Mouse (Mus musculus) kidney, postnatal 10 days (tissue): ENCODE measurements around the gene Pdf.

Experiments
- DNase-seq: peaks from one replicate; pipeline ENCODE4 v3.0.0; 2021; ENCODE audit warnings: mixed read lengths

The Pdf gene

GRCm38 (mm10) chr8:107048061-107048941, at the start of gene Pdf:
Pdf (minus strand) TSS chr8:107048614.
- DNase-seq = peak; percentile 89

DNA sequence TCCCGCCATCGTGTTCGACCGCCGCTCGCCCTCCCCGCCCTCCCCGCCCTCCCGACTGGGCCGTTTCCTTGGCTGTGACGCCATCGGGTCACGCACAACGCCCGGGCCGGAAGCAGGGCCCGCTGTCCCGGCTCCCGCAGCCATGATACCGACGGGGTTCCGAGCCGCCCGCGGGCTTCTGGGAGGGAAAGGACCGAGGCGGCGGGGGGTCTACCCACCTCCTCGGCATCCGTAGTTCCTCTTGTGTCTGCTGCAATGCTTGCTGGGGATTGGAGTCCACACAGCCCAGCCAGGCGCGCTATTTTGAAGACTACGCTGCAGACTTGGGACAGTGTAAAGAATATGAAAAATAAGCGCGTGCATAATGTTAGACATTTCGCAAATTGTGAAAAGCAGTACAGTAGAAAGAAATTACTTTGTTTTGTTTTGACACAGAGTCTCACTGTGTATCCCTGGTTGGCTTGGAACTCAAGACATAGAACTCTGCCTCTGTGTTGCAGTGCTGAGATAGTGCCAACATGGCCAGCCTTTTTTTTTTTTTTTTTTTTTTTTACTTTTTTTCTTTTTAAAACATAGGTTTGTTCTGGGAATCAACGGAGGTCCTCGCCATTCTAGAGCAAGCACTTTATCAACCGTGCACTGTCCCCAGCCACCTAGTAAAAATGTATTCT, 48.1 kb upstream of the Pdf start, which contains the start of gene Terf2:
Terf2 (minus strand) TSS at position 182 of the 671 bp plus-strand sequence.
- peak; percentile 96 for DNase-seq

GRCm38 (mm10) chr8:107095717-107096365, 47.4 kb upstream of the Pdf start:
- DNase-seq = no peak

GRCm38 (mm10) chr8:107090531-107090930, 42.1 kb upstream of the Pdf start:
- DNase-seq = no peak

- no peak for DNase-seq
Observed at GRCm38 (mm10) chr8:107088526-107089063, 40.2 kb upstream of the Pdf start.

- DNase-seq = no peak
Observed at GRCm38 (mm10) chr8:107086018-107086417, 37.6 kb upstream of the Pdf start.

GRCm38 (mm10) chr8:107085358-107085757, 36.9 kb upstream of the Pdf start:
- peak; percentile 27 for DNase-seq

GRCm38 (mm10) chr8:107076239-107076888, 27.9 kb upstream of the Pdf start:
- no peak for DNase-seq

GRCm38 (mm10) chr8:107074128-107074527, 25.7 kb upstream of the Pdf start:
- DNase-seq = no peak

DNA sequence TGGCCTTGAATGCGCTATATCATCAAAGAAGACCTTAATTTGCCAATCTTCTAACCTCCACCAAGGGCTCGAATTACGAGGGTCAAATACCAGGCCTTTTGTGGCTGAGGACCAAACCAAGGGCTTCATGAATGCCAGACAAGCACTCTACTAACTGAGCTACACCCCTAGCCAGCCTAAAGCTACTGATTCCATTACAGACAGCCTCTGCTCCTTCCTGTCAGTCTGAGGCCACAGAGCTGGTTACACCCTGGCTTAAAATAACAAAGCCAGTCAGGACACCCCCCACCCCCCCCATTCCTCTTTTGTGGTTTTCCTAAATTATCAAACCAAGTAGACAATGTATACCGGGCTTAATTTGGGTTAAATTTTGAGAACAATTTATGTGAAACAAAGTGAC, 25.3 kb upstream of the Pdf start:
- DNase-seq = no peak

DNA sequence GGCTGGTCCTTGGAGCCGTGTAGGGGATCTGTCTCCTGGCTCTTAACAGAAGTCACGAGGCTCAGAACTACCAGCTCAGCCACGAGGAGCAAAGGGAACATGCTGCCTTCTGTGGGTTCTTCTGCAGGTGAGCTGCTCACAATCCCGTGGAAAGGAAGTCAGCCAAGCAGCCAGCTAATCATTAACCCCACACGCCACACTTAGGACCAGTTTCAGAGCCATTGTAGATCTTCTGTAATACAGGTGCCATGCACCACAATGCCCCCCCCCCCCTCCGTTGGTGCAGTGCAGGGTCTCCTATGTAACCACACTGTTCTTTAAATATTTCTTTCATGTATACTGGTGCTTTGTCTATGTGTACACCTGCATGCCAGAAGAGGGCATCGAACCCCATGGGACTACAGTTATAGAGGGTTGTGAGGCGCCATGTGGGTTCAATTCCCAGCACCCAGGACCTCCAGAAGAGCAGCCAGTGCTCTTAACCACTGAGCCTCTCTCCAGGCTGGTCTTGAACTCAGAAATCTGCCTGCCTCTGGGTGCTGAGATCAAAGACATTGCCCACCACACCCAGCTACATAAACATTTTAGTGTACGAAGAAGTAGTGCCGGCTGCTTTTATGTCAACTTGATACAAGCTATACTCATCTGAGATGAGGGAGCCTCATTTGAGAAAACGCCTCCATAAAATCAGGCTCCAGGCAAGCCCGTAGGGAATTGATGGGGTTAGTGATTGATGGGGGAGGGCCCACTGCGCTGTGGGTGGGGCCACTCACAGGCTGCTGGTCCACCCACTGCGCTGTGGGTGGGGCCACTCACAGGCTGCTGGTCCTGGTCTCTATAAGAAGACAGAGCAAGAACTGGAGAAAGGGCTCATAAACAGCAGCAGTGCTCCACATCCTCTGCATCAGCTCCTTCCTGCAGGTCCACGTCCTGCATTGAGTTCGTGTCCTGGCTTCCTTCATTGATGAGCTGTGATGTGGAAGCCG, 17.4 kb upstream of the Pdf start, which contains the start of gene Tmed6:
Tmed6 (minus strand) TSS at position 134 of the 986 bp plus-strand sequence.
- DNase-seq = peak; percentile 74

GRCm38 (mm10) chr8:107062613-107063012, 14.2 kb upstream of the Pdf start:
- DNase-seq = no peak

DNA sequence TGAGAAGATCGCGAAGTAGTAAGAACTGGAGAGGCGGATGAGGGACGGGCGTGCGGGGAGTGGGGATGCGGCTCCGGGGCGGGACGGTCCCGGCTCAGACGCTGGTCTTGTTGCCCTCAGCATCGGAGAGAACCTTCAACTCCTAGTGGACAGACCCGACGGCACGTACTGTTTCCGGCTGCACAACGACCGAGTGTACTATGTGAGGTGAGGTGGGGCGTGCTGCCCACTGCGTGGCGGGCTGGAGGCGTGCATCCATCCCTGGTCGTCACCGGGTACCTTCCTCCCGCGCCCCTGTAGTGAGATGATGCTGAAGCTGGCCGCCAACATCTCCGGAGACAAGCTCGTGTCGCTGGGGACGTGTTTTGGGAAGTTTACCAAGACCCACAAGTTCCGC, 8.6 kb upstream of the Pdf start:
- DNase-seq = no peak

DNA sequence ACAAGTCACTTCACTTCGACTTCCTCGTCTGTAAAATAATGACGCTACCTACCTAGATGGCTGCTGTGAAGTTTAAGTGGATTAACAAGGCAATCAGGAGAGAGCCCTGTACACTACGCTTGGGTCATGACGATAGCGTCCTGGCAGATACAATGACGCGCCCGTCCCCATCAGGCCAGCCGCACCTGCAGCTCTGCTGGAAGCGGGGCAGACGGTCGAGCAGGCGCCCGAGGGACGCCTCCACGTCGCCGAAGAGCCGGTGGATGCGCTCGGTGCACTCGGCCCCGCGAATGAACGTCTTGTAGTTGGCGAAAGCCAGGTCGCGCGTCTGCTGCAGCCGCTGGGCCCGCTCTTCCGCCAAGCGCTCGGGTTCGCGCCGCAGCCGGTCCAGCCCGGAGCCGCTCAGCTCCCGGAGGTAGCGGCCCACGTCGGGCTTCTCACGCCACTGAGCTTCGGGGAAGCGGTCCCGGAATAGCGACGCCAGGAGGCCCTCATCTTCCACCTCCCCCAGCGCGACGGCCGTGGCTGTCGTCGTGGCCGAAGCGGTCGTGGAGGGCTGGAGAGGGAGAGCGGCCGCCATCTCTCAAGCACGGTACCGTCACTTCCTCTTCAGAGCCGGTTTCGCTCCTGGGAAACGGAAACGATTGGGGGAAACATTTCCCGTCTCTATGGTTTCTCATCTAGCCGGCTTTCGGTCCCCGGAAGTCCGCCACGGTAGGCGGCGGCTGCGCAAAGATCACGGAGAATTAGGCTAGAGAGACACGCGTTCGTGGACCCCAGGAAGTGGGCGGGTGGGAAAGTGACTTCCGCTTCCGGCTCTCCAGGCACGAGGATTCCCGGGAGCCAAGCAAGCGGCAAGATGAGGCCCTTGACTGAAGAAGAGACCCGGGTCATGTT, 7.9 kb upstream of the Pdf start, which contains the start of the genes Cog8 and Nip7:
Cog8 (minus strand) TSS at position 614 of the 897 bp plus-strand sequence.
Nip7 (plus strand) TSS at position 802 of the 897 bp plus-strand sequence.
- DNase-seq = peak; percentile 97

- no peak for DNase-seq
Observed at GRCm38 (mm10) chr8:107052046-107052445, 3.6 kb upstream of the Pdf start.

GRCm38 (mm10) chr8:107049480-107049879, 1.1 kb upstream of the Pdf start:
- DNase-seq = no peak

GRCm38 (mm10) chr8:107046976-107047375, 1.4 kb downstream of the Pdf start:
- no peak for DNase-seq

- no peak for DNase-seq
Observed at GRCm38 (mm10) chr8:107045478-107045877, 2.9 kb downstream of the Pdf start.

GRCm38 (mm10) chr8:107040632-107041031, 7.8 kb downstream of the Pdf start:
- DNase-seq = no peak

DNA sequence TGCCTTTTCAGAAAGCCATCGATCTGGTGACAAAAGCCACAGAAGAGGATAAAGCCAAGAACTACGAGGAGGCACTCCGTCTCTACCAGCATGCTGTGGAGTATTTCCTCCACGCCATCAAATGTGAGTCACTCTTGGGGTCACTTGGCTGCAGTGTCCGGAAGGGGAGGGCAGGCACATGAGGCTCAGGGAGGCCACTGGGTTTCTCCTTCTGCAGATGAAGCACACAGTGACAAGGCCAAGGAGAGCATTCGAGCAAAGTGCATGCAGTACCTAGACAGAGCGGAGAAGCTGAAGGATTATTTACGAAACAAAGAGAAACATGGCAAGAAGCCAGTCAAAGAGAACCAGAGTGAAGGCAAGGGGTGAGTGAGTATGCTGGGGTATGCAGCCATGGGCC, 11.8 kb downstream of the Pdf start:
- DNase-seq = no peak
